ENCODE assay signal across 9 mouse cellular contexts in the genomic region with DNA sequence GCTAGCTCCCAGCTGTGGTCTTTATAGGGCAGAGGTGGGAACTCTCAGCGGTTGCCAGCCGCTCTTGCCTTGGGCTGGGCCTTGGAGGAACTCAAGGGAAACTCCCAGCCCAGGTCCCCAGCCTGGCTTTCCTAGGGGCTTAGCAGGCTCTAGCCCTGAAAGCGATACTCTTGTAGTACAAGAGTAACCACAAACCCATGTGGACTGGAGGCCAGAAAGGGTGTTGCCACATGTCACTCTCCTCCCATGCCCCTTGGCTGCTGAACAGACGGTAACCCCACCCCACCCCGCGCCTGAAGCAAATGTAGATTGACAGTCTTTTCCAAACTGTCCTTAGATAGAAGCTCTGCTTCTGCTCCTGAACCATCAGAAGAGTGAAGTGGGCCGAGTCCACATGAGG. TPM values are rescaled to one million over a fixed set of nuclear protein-coding genes. Genes with fewer than 3 reads are reported as not detected.
DNase-seq lines count a peak whose midpoint lies in the region; ATAC-seq lines count a peak whose summit lies in the region.
"Had no signal": no experiment of that assay in that cellular context is flagged by ENCODE, and none has a peak within 500 bp of the region (broad histone marks: within the 10 kb centered on the region; RNA-seq: fewer than 3 reads in every experiment).

No protein-coding gene starts in this region.

- H3K4me2 ChIP-seq in limb, embryonic 12.5 days, result no peak overlapping the region
- H3K4me2 ChIP-seq in neural tube, embryonic 15.5 days, result no peak overlapping the region

- WGBS in limb, embryonic 12.5 days, result 52% methylated on average over 7 of the region's 7 CpGs
- WGBS in neural tube, embryonic 15.5 days, result 77% methylated on average over 7 of the region's 7 CpGs

- H3K9me3 ChIP-seq in limb, embryonic 12.5 days, result no peaks in the 10 kb centered on the region
- no peaks in the 10 kb centered on the region for H3K9me3 ChIP-seq in neural tube, embryonic 15.5 days (replicated peaks)

- DNase-seq in adrenal gland, adult 2 months, result peak; percentile 52
- DNase-seq in adrenal gland, adult 18-20 months (ENCODE audit: low spot score in 2 of 2), result no peak
- DNase-seq in mesoderm, embryonic 11.5 days (ENCODE audit: low read depth, low spot score), result peak; percentile 25
- no peak for DNase-seq in right cerebral cortex, postnatal 14 days
- DNase-seq in thymus, postnatal 10 days (ENCODE audit: low spot score in 2 of 2), result no peak
- DNase-seq: heart, postnatal 10 days had no signal

- no peaks in the 10 kb centered on the region for H3K27me3 ChIP-seq in limb, embryonic 12.5 days
- no peaks in the 10 kb centered on the region for H3K27me3 ChIP-seq in neural tube, embryonic 15.5 days (replicated peaks)

- no peak overlapping the region for H3K4me3 ChIP-seq in limb, embryonic 12.5 days (replicated peaks)
- no peak overlapping the region for H3K4me3 ChIP-seq in neural tube, embryonic 15.5 days (replicated peaks)

- peak overlapping the region; percentile 62; the same call in 1 of the 2 replicates for H3K27ac ChIP-seq in limb, embryonic 12.5 days
- no peak overlapping the region for H3K27ac ChIP-seq in neural tube, embryonic 15.5 days (replicated peaks)

- no peak overlapping the region for H3K9ac ChIP-seq in limb, embryonic 12.5 days (replicated peaks)
- H3K9ac ChIP-seq in neural tube, embryonic 15.5 days (replicated peaks), result no peak overlapping the region

- peaks cover 44% of the 10 kb centered on the region for H3K4me1 ChIP-seq in limb, embryonic 12.5 days (replicated peaks)
- H3K4me1 ChIP-seq in neural tube, embryonic 15.5 days, result peaks cover 14% of the 10 kb centered on the region; the same call in 1 of the 2 replicates

- ATAC-seq in common myeloid progenitor, adult 5-6 weeks (replicated peaks; ENCODE audit: low read depth, poor library complexity, severe bottlenecking), result peak; percentile 97
- 0 out of 2 replicates have a peak, but pooled peaks have one; percentile 37 for ATAC-seq in limb, embryonic 12.5 days (ENCODE audit: insufficient number of reproducible peaks, insufficient read depth, low FRiP score, low TSS enrichment, low read depth)
- no peak for ATAC-seq in neural tube, embryonic 15.5 days (ENCODE audit: low FRiP score)

- no peaks in the 10 kb centered on the region for H3K36me3 ChIP-seq in limb, embryonic 12.5 days
- no peaks in the 10 kb centered on the region for H3K36me3 ChIP-seq in neural tube, embryonic 15.5 days

RNA-seq across cellular contexts. Expression of gene Sik3, which starts 55.1 kb away (rescaled TPM):
- total RNA-seq in adrenal gland, adult 2 months (2021), result 10 to 100 TPM; 49.2 to 87.3 TPM
- 17.2 and 30.2 TPM in 2 replicates for polyA plus RNA-seq in adrenal gland, adult 2 months (2012; rRNA removed)
- total RNA-seq in adrenal gland, adult 18-20 months (2021), result 10 to 100 TPM; 63.2 to 88.3 TPM
- total RNA-seq in common myeloid progenitor, adult 5-6 weeks (2017), result 21.1 and 25.1 TPM in 2 replicates
- 12.0 and 12.6 TPM in 2 replicates for polyA plus RNA-seq in limb, embryonic 12.5 days (2016; fragmentation: Nextera tagmentation; extraction: Ambion mirVana)
- 9.5 and 9.9 TPM in 2 replicates for polyA plus RNA-seq in neural tube, embryonic 15.5 days (2015; fragmentation: Nextera tagmentation; extraction: Ambion mirVana)

RNA-seq across cellular contexts. Expression of gene Pafah1b2, which starts 55.2 kb away (rescaled TPM):
- 100 to 1,000 TPM; 154 to 167 TPM for total RNA-seq in adrenal gland, adult 2 months (2021)
- polyA plus RNA-seq in adrenal gland, adult 2 months (2012; rRNA removed), result 57.5 and 96.7 TPM in 2 replicates
- 100 to 1,000 TPM; 149 to 164 TPM for total RNA-seq in adrenal gland, adult 18-20 months (2021)
- 88.3 and 101 TPM in 2 replicates for total RNA-seq in common myeloid progenitor, adult 5-6 weeks (2017)
- 220 and 234 TPM in 2 replicates for polyA plus RNA-seq in limb, embryonic 12.5 days (2016; fragmentation: Nextera tagmentation; extraction: Ambion mirVana)
- polyA plus RNA-seq in neural tube, embryonic 15.5 days (2015; fragmentation: Nextera tagmentation; extraction: Ambion mirVana), result 250 and 251 TPM in 2 replicates

Comparison
In these comparisons a context has a peak if more than half of its experiments do, and no peak if none do; other contexts are left out.
1. DNase-seq: peak in adrenal gland, adult 2 months (single experiment) and mesoderm, embryonic 11.5 days (single experiment); none in adrenal gland, adult 18-20 months (0 of 2), right cerebral cortex, postnatal 14 days (single experiment) and thymus, postnatal 10 days (0 of 2).